ENCODE assay signal across 19 mouse cellular contexts in genomic region chr12:69143460-69143859, GRCm38 (mm10). TPM values are rescaled to one million over a fixed set of nuclear protein-coding genes. Genes with fewer than 3 reads are reported as not detected.
"Had no signal": no experiment of that assay in that cellular context is flagged by ENCODE, and none has a peak within 500 bp of the region (broad histone marks: within the 10 kb centered on the region; RNA-seq: fewer than 3 reads in every experiment).

No protein-coding gene starts in this region.

- H3K4me1 ChIP-seq: liver, embryonic 13.5 days; liver, embryonic 15.5 days; lung, embryonic 15.5 days; midbrain, embryonic 12.5 days; neural tube, embryonic 12.5 days; stomach, embryonic 15.5 days had no signal

- H3K9ac ChIP-seq: liver, embryonic 13.5 days; liver, embryonic 15.5 days; liver, postnatal 0 days; lung, embryonic 15.5 days; midbrain, embryonic 12.5 days; neural tube, embryonic 12.5 days; stomach, embryonic 15.5 days had no signal

- H3K27ac ChIP-seq: liver, embryonic 13.5 days; liver, embryonic 15.5 days; lung, embryonic 15.5 days; midbrain, embryonic 12.5 days; neural tube, embryonic 12.5 days; stomach, embryonic 15.5 days; stomach, postnatal 0 days had no signal

- H3K4me3 ChIP-seq: liver, embryonic 13.5 days; liver, embryonic 15.5 days; lung, embryonic 15.5 days; midbrain, embryonic 12.5 days; neural tube, embryonic 12.5 days; stomach, embryonic 15.5 days had no signal

- H3K9me3 ChIP-seq: liver, embryonic 13.5 days; liver, embryonic 15.5 days; lung, embryonic 15.5 days; midbrain, embryonic 12.5 days; neural tube, embryonic 12.5 days; stomach, embryonic 15.5 days had no signal

- DNase-seq: liver; liver, embryonic 13.5 days; liver, postnatal 0 days; lung, adult 2 months; lung, postnatal 14 days; lung, postnatal 4 days; right cerebral cortex, postnatal 14 days; thymus, adult 18-20 months; thymus, postnatal 14 days; thymus, postnatal 36 days had no signal

- H3K27me3 ChIP-seq: liver, embryonic 13.5 days; liver, embryonic 15.5 days; lung, embryonic 15.5 days; midbrain, embryonic 12.5 days; neural tube, embryonic 12.5 days; stomach, embryonic 15.5 days had no signal

- H3K36me3 ChIP-seq: liver, embryonic 13.5 days; liver, embryonic 15.5 days; lung, embryonic 15.5 days; midbrain, embryonic 12.5 days; neural tube, embryonic 12.5 days; stomach, embryonic 15.5 days had no signal

- H3K4me2 ChIP-seq: liver, embryonic 11.5 days; liver, embryonic 13.5 days; liver, embryonic 15.5 days; lung, embryonic 15.5 days; midbrain, embryonic 12.5 days; neural tube, embryonic 12.5 days; stomach, embryonic 15.5 days had no signal

- ATAC-seq: liver, postnatal 0 days; lung, postnatal 0 days had no signal

RNA-seq across cellular contexts. Expression of gene Lrr1, which starts 25.2 kb away (rescaled TPM):
- total RNA-seq: neutrophil, adult 5-6 weeks had no signal
